Mouse (Mus musculus) kidney, postnatal 4 days (tissue): ENCODE measurements around the gene Abhd18.

Experiments
- DNase-seq, 2 experiments: peaks; one replicate each; pipeline ENCODE4 v3.0.0; 2021; ENCODE audit warnings: mixed read lengths in 2 of 2

Gene Abhd18

DNA sequence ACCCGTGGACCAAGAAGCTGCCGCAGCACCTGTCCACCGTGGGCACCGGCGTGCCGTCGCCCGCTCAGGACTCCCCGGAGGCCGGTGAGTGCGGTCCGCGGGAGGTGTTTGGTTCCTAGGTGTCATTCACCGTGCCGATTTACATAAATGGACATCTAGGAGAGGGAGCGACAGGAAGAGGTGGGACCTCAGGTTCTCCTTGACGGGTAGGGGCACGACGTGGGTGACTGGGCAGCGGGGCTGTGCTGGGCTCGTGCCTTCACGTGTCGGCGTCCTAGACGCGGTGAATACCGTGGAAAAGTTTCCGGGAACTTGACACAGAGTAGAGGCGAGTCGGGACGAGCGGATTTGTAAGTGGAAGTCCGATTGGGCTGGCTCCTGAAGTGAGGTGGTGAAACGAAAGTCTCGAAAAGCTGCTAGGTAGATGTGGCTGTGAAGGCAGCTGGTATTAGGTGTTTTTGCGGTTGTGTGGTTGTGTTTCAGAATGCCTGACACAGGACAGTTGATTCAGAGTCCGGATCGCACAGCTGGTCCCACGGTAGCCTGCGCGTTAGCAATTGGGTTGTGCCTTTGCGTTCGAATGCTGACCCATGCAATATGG lies 103.9 kb downstream of the Abhd18 start:
- peak; percentile 56 to 69 for DNase-seq

GRCm38 (mm10) chr3:40951365-40951764 lies 104.6 kb downstream of the Abhd18 start:
- DNase-seq: peak; percentile 10 to 23

DNA sequence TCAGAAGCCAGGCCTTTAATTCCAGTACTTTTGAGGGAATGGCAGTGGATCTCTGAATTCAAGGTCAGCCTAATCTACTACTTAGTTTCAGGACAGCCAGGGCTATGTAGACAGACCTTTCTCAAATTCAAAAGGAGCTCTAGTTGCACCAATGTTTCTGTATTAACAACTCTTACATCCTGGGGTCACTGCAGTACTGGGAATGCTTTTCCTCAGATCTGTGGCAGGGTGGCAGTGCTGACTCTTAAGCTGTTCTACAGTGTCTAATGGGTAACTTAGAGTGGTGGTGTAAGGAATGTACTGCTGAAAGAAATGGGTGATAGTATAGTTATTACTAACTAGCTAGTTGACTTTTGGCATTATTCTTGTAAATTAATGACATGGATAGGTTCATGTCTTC lies 105.8 kb downstream of the Abhd18 start:
- DNase-seq: peak in 1 of 2 experiments; percentile 13

GRCm38 (mm10) chr3:40954792-40955191 lies 108.0 kb downstream of the Abhd18 start:
- no peak for DNase-seq

- no peak for DNase-seq
These were observed 112.1 kb downstream of the Abhd18 start for GRCm38 (mm10) chr3:40958831-40959230.

- DNase-seq: no peak
These were observed 134.0 kb downstream of the Abhd18 start for GRCm38 (mm10) chr3:40980758-40981157.

- DNase-seq: no peak
These were observed 140.8 kb downstream of the Abhd18 start for GRCm38 (mm10) chr3:40987539-40987938.
